Mouse (Mus musculus) right cerebral cortex, postnatal 25 days (tissue): ENCODE results near the gene Kbtbd4.
"Not testable (repeated sequence)": the region's sequence is repeated elsewhere in the genome, so short reads cannot be mapped to it uniquely, and the experiment has no call there.

Source experiments
- DNase-seq: peaks from one replicate; pipeline ENCODE4 v3.0.0; 2022

The Kbtbd4 gene

GRCm38 (mm10) chr2:90904076-90904855 is at the start of gene Kbtbd4, which contains the start of gene Ndufs3:
Gene Kbtbd4, plus strand, starts transcription at chr2:90904740.
Gene Ndufs3, minus strand, starts transcription at chr2:90904827.
- DNase-seq = peak; percentile 85

- DNase-seq = no peak
Measured at GRCm38 (mm10) chr2:90861486-90861885, 43.1 kb upstream of the Kbtbd4 start.

GRCm38 (mm10) chr2:90864184-90864583 is 40.4 kb upstream of the Kbtbd4 start:
- no peak for DNase-seq

GRCm38 (mm10) chr2:90866524-90866923 is 38.0 kb upstream of the Kbtbd4 start:
- DNase-seq = peak; percentile 87

GRCm38 (mm10) chr2:90870136-90870601 is 34.4 kb upstream of the Kbtbd4 start:
- peak; percentile 59 for DNase-seq

- no peak for DNase-seq
Measured at GRCm38 (mm10) chr2:90871180-90871961, 33.2 kb upstream of the Kbtbd4 start.

- no peak for DNase-seq
Measured at GRCm38 (mm10) chr2:90874025-90874424, 30.5 kb upstream of the Kbtbd4 start.

GRCm38 (mm10) chr2:90875239-90875638 is 29.3 kb upstream of the Kbtbd4 start:
- DNase-seq = no peak

GRCm38 (mm10) chr2:90877584-90878259 is 26.8 kb upstream of the Kbtbd4 start:
- DNase-seq = no peak

- no peak for DNase-seq
Measured at GRCm38 (mm10) chr2:90879419-90879818, 25.1 kb upstream of the Kbtbd4 start.

GRCm38 (mm10) chr2:90880144-90880785 is 24.3 kb upstream of the Kbtbd4 start:
- DNase-seq = no peak

- no peak for DNase-seq
Measured at GRCm38 (mm10) chr2:90881824-90882223, 22.7 kb upstream of the Kbtbd4 start.

- DNase-seq = peak; percentile 74
Measured at GRCm38 (mm10) chr2:90885218-90886041, 19.1 kb upstream of the Kbtbd4 start, which contains the start of gene C1qtnf4. Gene C1qtnf4, plus strand, starts transcription at chr2:90885860.

- no peak for DNase-seq
Measured at GRCm38 (mm10) chr2:90886436-90886835, 18.1 kb upstream of the Kbtbd4 start.

GRCm38 (mm10) chr2:90887627-90888026 is 16.9 kb upstream of the Kbtbd4 start:
- no peak for DNase-seq

GRCm38 (mm10) chr2:90889550-90890548 is 14.7 kb upstream of the Kbtbd4 start:
- DNase-seq = peak; percentile 68

- no peak for DNase-seq
Measured at GRCm38 (mm10) chr2:90893673-90894298, 10.8 kb upstream of the Kbtbd4 start.

GRCm38 (mm10) chr2:90894299-90894677 is 10.3 kb upstream of the Kbtbd4 start:
- DNase-seq = not testable (repeated sequence)

GRCm38 (mm10) chr2:90903398-90903797 is 1.1 kb upstream of the Kbtbd4 start:
- DNase-seq = no peak

GRCm38 (mm10) chr2:90904856-90905224 is 300 bp downstream of the Kbtbd4 start:
- no peak for DNase-seq
